Mouse (Mus musculus) v-Abl transformed pro-B cells (cell line): ENCODE results near the gene Alg9.

ENCODE experiments used
- in situ Hi-C, 2 experiments: fragments of 400-800 bp; cut with MboI; formaldehyde crosslinking; loops; one replicate each; pipeline ENCODE4 v1.15.1; 2025; ENCODE audit not compliant: unreplicated experiment in 2 of 2

The Alg9 gene

DNA sequence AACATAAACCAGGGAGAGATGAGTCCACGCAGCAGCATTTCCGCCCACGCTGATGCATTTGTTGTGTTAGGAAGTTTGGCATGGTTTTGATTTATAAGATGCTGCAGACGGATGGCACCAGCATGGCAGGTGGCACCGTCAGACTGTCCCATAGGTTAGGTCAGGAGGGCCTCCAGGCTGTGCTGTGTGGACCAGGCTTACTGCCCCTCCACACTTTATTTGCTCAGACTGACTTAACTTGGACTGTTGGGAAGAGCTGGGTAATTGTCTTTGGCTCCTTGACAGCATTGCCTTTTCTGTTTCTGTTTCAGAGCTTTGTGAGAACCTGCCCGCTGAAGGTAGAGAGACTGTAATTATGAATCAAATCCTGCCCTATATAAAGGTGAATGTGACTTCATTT is 92.2 kb downstream of the Alg9 start:
- in situ Hi-C loops, result no loop called here

- in situ Hi-C loops, result no loop called here
Observed at GRCm38 (mm10) chr9:50868182-50868581, 93.4 kb downstream of the Alg9 start.

DNA sequence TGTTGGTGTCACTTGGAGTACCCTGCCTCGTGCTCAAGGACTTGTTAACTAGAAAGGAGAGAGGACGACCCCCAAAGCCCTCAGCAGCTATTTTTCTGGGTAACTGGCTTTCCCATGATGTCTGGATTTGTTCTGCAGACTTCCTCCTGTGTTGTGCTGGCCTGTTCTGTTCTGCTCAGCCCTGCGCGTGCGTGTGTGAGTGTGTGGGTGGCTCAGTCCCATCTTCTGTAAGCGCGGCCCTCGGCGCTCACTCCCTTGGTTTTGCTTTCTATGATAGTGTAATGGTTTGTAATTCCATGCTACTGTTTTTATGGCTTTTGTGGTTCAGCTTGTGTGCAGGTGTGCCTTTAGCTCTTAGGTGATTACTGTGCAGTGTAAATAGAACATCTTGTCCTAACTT is 98.4 kb downstream of the Alg9 start:
- in situ Hi-C loops, result no loop called here

DNA sequence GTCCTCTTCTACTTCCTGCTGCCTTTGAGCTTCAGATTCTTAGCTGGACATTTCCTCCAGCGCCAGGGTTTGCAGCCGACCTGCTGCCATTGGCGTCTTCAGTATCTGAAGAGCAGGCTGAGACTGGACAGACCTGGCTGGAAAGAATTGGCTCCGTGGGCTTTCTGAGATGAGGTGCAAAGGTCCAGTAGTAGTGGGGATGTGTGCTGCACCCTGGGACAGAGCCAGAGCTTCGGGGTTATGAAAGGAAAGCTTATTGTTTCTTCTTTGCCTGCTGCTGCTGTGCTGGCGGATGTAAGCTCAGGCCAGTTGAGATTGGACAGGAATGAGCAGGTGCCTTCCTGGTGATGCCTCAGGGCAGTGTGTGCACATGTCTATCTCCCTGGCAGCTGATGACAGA is 99.2 kb downstream of the Alg9 start:
- in situ Hi-C loops, result no loop called here

- in situ Hi-C loops, result no loop called here
Observed at GRCm38 (mm10) chr9:50875470-50875869, 100.7 kb downstream of the Alg9 start.

- in situ Hi-C loops, result no loop called here
Observed at GRCm38 (mm10) chr9:50876287-50876686, 101.5 kb downstream of the Alg9 start.

DNA sequence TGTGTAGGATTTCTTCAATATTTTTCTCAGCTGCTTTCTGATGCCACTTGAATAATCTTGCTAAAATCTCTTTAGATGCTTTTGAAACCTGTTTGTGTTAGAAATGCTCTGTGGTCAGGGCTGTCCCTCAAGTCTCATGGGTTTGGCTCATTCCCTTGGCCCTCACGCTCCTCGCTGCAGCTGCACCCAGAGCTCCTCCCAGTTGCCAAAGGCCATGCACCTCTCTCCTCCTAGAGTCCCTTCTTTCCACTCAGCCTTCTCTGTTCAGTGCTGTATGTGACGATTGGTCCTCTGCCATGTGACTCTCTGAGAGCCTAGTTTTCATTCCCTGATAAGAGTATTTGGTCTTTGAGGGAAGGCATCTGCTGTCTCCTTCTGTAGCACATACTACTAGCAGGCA is 102.6 kb downstream of the Alg9 start:
- in situ Hi-C loops, result no loop called here

DNA sequence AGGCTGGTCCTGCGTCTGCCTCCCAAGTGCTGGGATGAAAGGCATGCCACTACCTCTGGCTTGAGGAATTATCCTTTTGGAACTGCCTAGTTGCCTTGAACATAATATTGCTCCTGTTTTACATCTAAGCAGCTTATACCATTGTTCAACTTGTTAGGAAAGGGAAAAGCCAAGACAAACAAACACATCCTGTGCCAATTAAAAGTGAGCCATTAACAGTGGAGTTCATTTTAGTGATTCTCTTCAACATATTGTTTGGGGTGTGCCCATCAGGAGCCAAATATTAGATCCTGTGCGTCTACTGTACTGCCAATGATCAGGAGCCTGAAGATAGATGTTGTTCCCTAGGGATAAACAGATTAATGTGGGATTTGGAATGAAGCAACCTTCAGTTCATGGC is 107.4 kb downstream of the Alg9 start:
- in situ Hi-C loops, result no loop called here

GRCm38 (mm10) chr9:50884093-50884492 is 109.3 kb downstream of the Alg9 start:
- in situ Hi-C loops, result no loop called here

DNA sequence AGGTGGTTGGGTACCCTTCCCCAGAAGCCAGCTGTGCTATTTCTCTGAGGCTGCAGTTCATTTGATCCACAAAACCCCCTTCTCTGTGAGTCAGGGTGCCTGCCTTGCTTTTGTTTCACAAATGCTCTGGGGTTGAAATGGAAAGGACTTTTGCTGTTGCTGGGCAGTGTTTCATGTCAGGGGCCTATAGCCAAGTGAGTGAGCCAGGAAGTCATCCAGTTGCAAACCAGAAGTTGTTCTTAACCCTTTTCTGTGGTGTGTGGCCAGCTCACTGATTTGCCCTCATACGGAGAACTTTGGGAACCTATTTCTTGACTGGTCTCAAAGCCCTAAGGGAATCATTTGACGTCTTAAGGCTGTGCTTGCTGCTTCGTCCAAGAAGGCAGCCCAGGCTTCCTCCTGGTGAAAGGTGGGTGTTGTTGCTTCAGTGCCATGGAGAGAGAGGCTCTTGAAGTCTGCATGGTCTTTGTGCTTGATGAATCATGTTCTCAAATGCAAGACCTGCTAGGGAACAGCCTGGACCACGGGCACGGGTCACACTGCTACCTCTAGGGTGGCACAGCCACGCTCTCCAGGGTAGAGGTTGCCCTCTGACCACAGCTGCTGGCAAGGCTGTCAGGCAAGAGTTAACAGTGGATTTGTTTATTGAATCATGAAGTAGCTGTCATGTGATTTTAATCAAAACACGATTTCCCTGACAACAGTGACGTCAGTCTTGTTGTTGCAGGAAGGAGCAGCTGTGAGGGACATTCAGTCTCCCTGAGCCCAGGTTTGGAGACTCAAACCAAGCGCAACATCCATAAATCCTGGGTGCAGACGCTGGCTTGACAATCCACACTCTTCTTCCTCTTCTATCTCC is 110.2 kb downstream of the Alg9 start:
- in situ Hi-C loops, result no loop called here

DNA sequence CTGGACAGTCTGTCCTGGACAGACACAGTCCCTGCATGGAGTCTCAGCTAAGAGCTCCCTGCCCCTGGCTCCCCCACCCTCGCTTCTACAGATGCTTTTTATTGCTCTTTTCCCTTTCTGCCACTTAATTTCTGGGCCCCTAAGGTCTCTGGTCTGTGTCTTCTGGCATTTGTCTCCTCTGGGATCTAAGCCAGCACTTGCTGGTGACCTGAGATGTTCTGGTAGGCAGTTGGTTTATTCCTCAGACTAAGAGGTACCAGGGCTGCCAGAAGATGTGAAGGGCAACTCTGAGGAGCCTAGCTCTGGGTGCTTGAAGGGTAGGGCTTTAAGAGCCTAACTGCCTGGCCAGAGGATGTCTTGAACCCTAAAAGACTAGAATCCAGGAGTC is 110.8 kb downstream of the Alg9 start:
- in situ Hi-C loops, result no loop called here

DNA sequence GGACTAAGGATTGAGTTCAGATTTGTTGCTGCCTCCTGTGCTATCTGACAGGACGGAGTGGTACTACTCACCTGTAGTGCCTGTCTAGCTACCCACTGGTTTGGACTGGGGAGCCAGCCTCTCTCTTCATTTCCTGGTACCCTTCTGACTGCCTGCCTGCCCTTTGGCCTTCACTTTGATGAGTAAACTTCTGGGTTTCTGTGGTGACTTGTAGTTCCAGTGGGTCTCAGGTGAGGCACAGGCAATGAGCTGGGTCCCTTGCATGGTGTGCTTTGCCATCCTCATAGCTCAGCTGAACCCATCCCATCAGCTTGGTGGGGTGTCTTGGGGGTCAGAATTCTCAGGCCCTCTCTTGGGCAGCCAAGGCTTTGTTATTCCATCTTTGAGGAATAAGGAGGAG is 112.1 kb downstream of the Alg9 start:
- in situ Hi-C loops, result no loop called here

DNA sequence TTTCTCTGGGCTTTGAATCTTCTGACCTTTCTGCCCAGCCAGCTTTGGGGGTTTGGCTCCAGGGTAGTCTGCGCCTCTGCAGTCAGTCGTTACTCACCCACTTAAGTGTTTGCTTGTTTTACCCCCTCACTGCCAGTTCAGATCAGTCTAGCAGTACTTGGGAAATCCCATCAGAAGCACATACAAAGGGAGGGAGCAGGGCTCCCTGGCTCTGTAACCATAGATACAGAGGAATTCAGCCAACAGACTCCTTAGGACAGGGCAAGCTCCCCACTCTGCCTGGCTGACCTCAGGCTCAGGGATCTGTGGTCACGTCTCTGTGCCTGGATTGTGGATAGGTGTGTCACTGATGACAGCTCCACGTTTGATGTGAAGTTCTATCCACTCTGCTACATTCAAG is 112.5 kb downstream of the Alg9 start:
- in situ Hi-C loops, result no loop called here

GRCm38 (mm10) chr9:50889211-50889610 is 114.4 kb downstream of the Alg9 start:
- in situ Hi-C loops, result no loop called here

DNA sequence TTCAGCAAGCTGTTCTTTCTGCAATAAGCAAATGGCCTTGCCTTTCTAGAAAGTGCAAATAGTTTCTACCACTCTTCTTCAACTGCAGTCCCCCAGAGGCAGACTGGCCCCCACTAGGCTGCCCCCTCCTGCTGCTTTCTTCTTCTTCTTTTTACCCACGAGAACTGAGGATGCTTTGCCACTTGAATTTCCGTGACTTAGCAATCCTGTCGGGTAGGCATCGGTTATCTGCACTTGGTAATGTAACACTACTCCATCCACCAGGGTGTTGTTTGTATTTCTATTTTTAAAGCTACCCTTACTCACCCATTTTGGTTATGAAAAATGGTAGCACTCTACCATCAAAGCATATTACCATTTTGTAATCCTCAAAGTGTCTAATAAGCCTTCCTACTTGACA is 115.1 kb downstream of the Alg9 start:
- in situ Hi-C loops, result no loop called here

DNA sequence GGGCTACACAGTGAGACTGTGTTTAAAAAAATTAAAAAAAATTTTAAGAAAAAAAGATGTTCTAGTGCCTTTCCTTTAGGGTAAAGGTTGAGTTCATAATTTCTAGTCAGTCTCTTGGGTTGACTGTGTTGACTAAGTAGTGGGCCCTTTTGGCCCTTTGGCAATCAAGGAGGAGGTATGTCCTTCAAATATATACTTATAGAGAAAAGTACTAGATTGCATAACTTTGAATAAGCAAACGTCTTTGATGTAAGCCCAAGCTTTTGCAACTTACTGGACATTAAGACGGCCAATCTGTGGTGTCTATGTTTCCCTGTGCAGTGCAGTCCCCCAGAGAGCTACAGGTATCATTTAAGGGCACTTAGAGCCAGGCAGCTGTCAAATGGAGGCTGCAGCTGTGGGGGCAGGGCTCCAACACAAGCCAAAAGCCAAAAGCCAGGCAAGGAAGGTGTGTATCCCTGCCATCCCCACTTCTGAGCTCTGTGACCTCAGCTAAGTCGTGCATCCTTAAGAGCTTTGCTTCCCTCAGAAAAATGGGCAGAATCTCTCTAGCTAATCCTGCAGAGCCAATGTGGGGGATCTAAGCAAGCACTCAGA is 115.8 kb downstream of the Alg9 start:
- in situ Hi-C loops, result no loop called here
